ENCODE assay signal across 22 mouse cellular contexts in genomic region chr10:25327511-25327910, GRCm38 (mm10). TPM values are rescaled to one million over a fixed set of nuclear protein-coding genes. Genes with fewer than 3 reads are reported as not detected.
DNase-seq lines count a peak whose midpoint lies in the region; ATAC-seq and TF ChIP-seq lines count a peak whose summit lies in the region.
"Had no signal": no experiment of that assay in that cellular context is flagged by ENCODE, and none has a peak within 500 bp of the region (broad histone marks: within the 10 kb centered on the region; RNA-seq: fewer than 3 reads in every experiment).

No protein-coding gene starts in this region.

- H3K36me3 ChIP-seq in liver, postnatal 0 days (replicated peaks; ENCODE audit: insufficient read depth, low read length): no peaks in the 10 kb centered on the region
- H3K36me3 ChIP-seq: embryonic facial prominence, embryonic 12.5 days; heart, embryonic 15.5 days; hindbrain, embryonic 13.5 days; intestine, embryonic 15.5 days had no signal

- H3K4me2 ChIP-seq in liver, postnatal 0 days (ENCODE audit: low read depth, low read length): no peak overlapping the region
- H3K4me2 ChIP-seq: embryonic facial prominence, embryonic 12.5 days; heart, embryonic 11.5 days; heart, embryonic 15.5 days; hindbrain, embryonic 13.5 days; intestine, embryonic 15.5 days had no signal

- no peak overlapping the region for H3K4me3 ChIP-seq in liver, postnatal 0 days (ENCODE audit: low read depth, low read length)
- H3K4me3 ChIP-seq: embryonic facial prominence, embryonic 12.5 days; heart, adult 2 months; heart, embryonic 15.5 days; hindbrain, embryonic 13.5 days; intestine, embryonic 15.5 days had no signal

- DNase-seq in liver: peak; percentile 30
- DNase-seq in liver, postnatal 0 days: no peak
- peak; percentile 46 for DNase-seq in NIH3T3 (ENCODE audit: low read depth)
- DNase-seq in induced T-regulatory cell, adult 2 months (ENCODE audit: low read depth): peak; percentile 7
- DNase-seq in thymus, adult 18-20 months: no peak
- DNase-seq in urinary bladder, postnatal 10 days (ENCODE audit: low spot score): no peak
- no peak for DNase-seq in urinary bladder, adult 18-20 months (ENCODE audit: low spot score in 2 of 2)
- DNase-seq: adrenal gland, adult 2 months; adrenal gland, postnatal 25 days; cerebellum, adult 8-10 months; cerebellum, postnatal 14 days; gastrocnemius, postnatal 14 days; heart, adult 2 months; heart, postnatal 14 days had no signal

- no peak overlapping the region for H3K9ac ChIP-seq in liver, postnatal 0 days (replicated peaks)
- H3K9ac ChIP-seq: embryonic facial prominence, embryonic 12.5 days; heart, embryonic 15.5 days; hindbrain, embryonic 13.5 days; intestine, embryonic 15.5 days had no signal

- no peaks in the 10 kb centered on the region for H3K27me3 ChIP-seq in liver, postnatal 0 days (ENCODE audit: insufficient read depth, low read length)
- H3K27me3 ChIP-seq: CH12.LX; embryonic facial prominence, embryonic 12.5 days; heart, embryonic 15.5 days; hindbrain, embryonic 13.5 days; intestine, embryonic 15.5 days had no signal

- ATAC-seq in liver, postnatal 0 days: no peak
- ATAC-seq: forebrain, embryonic 16.5 days; hindbrain, postnatal 0 days; intestine, embryonic 15.5 days had no signal

- H3K9me3 ChIP-seq in liver, postnatal 0 days (ENCODE audit: low read length): no peaks in the 10 kb centered on the region
- H3K9me3 ChIP-seq: embryonic facial prominence, embryonic 12.5 days; heart, embryonic 15.5 days; hindbrain, embryonic 13.5 days; intestine, embryonic 15.5 days had no signal

- WGBS in liver, postnatal 0 days (ENCODE audit: insufficient replicate concordance): 75% methylated on average over 6 of the region's 6 CpGs

- TF ChIP-seq EP300 in liver, postnatal 0 days (IDR thresholded peaks at IDR 0.05; ENCODE audit: low read depth): no peak

- TF ChIP-seq CTCF in liver, postnatal 0 days (IDR thresholded peaks at IDR 0.05; ENCODE audit: low read depth): no peak

- no peak overlapping the region for H3K27ac ChIP-seq in liver, postnatal 0 days (ENCODE audit: low read depth)
- H3K27ac ChIP-seq: embryonic facial prominence, embryonic 12.5 days; heart, adult 2 months; heart, embryonic 15.5 days; hindbrain, embryonic 13.5 days; hindbrain, postnatal 0 days; intestine, embryonic 15.5 days had no signal

- no peaks in the 10 kb centered on the region for H3K4me1 ChIP-seq in liver, postnatal 0 days (ENCODE audit: insufficient read depth)
- H3K4me1 ChIP-seq: embryonic facial prominence, embryonic 12.5 days; hindbrain, embryonic 13.5 days; intestine, embryonic 15.5 days had no signal

RNA-seq across cellular contexts. Expression of gene Akap7, which starts 19.8 kb away (rescaled TPM):
- 15.9 and 21.0 TPM in 2 replicates for polyA plus RNA-seq in liver, postnatal 0 days (2015; fragmentation: Nextera tagmentation; extraction: Ambion mirVana)

RNA-seq across cellular contexts. Expression of gene Epb41l2, which starts 32.1 kb away (rescaled TPM):
- 6.3 and 7.8 TPM in 2 replicates for polyA plus RNA-seq in liver, postnatal 0 days (2015; fragmentation: Nextera tagmentation; extraction: Ambion mirVana)

Comparison
In these comparisons a context has a peak if more than half of its experiments do, and no peak if none do; other contexts are left out.
1. DNase-seq: peak in liver (single experiment), NIH3T3 (single experiment) and induced T-regulatory cell, adult 2 months (single experiment); none in liver, postnatal 0 days (single experiment), thymus, adult 18-20 months (0 of 2), urinary bladder, postnatal 10 days (single experiment) and urinary bladder, adult 18-20 months (0 of 2).